Mouse (Mus musculus): ENCODE results near the gene BC049715. TPM values are rescaled to one million over a fixed set of nuclear protein-coding genes. Genes with fewer than 3 reads are reported as not detected.

The BC049715 gene
- polyA plus RNA-seq, 1 experiment from 2014 or later = 0.59 TPM

DNA sequence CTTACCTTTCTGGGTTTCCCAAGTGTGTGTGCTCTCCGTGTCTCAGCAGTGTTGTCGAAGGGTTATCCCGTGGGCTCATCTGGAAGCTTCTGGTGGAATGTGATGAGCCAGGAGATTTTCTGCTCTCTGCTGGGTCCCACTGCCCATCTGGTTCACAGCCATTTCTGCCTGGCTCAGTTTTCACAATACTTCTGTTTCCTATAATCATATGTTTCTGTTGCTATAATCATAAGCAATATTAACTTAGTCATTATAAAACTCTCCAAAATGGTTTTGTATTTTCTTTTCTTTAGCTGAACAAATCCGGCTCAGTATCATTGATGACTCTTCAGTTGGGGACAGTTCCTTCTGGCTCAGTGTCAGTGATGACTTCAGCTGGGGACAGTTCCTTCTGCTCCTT lies 7.9 kb downstream of the BC049715 start, which contains the start of gene Smco3:
Smco3 (minus strand) TSS at position 101 of the 400 bp plus-strand sequence.
- Histone ChIP-seq H3K9ac (ENCODE audit: low read depth, low read length) (no peak within 1 kb of the TSS), H3K4me1 (ENCODE audit: control insufficient read depth, low read depth, low read length) (peaks cover 2% of the 10 kb centered on the region), H3K27ac (ENCODE audit: low read length) (no peak within 1 kb of the TSS), H3K4me2 (ENCODE audit: low read depth, low read length) (no peak within 1 kb of the TSS), H3K27me3 (ENCODE audit: control insufficient read depth, insufficient read depth, low read depth, low read length) (no peaks in the 10 kb centered on the region), H3K4me3 (ENCODE audit: low read depth, low read length) (no peak within 1 kb of the TSS), H3K36me3 (ENCODE audit: control insufficient read depth, insufficient read depth) (no peaks in the 10 kb centered on the region), H3K9me3 (replicated peaks; ENCODE audit: control insufficient read depth, low read length) (no peaks in the 10 kb centered on the region)
- ATAC-seq (ENCODE audit: low read depth) = no peak
- 62% methylated on average over 4 of the region's 4 CpGs for WGBS (ENCODE audit: insufficient replicate concordance)

- H3K4me2 ChIP-seq (ENCODE audit: low read depth, low read length) = no peak overlapping the region
- WGBS (ENCODE audit: insufficient replicate concordance) = 71% methylated on average over 3 of the region's 3 CpGs
Measured at GRCm38 (mm10) chr6:136837323-136837722, 9.9 kb downstream of the BC049715 start.

DNA sequence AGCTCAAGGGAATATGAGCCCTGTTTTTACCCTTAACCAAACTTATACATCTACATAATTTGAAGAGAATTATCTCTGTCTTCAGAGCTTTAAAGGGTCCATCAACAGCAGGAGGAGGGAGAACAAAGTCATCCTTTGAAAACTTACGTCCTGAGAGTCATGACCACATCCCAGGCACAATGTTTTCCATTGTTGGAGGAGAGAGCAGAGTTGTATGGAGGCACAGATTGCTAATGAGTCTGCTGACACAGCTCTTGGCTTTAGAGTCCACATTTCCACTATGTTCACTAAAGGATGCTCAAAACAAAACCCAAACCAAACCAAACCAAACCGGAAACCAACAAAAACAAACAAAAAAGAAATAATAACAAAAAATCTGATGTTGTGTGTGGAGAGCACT lies 17.5 kb downstream of the BC049715 start:
- Histone ChIP-seq H3K9me3 (replicated peaks; ENCODE audit: control insufficient read depth, low read length) (no peaks in the 10 kb centered on the region), H3K9ac (ENCODE audit: low read depth, low read length) (no peak overlapping the region), H3K36me3 (ENCODE audit: control insufficient read depth, insufficient read depth) (peaks cover 25% of the 10 kb centered on the region), H3K4me2 (ENCODE audit: low read depth, low read length) (no peak overlapping the region), H3K4me3 (ENCODE audit: low read depth, low read length) (no peak overlapping the region), H3K27ac (ENCODE audit: low read length) (no peak overlapping the region), H3K4me1 (ENCODE audit: control insufficient read depth, low read depth, low read length) (peaks cover 22% of the 10 kb centered on the region), H3K27me3 (ENCODE audit: control insufficient read depth, insufficient read depth, low read depth, low read length) (no peaks in the 10 kb centered on the region)
- ATAC-seq (ENCODE audit: low read depth) = no peak
- WGBS (ENCODE audit: insufficient replicate concordance) = 75% methylated on average over 2 of the region's 2 CpGs

More at GRCm38 (mm10) chr6:136837323-136837722, 9.9 kb downstream of the BC049715 start:
- no peak overlapping the region for H3K27ac ChIP-seq (ENCODE audit: low read length)
- no peak overlapping the region for H3K4me3 ChIP-seq (ENCODE audit: low read depth, low read length)
- H3K4me1 ChIP-seq (ENCODE audit: control insufficient read depth, low read depth, low read length) = peaks cover 2% of the 10 kb centered on the region
- ATAC-seq (ENCODE audit: low read depth) = no peak
- no peaks in the 10 kb centered on the region for H3K9me3 ChIP-seq (replicated peaks; ENCODE audit: control insufficient read depth, low read length)
- no peaks in the 10 kb centered on the region for H3K36me3 ChIP-seq (ENCODE audit: control insufficient read depth, insufficient read depth)
- no peak overlapping the region for H3K9ac ChIP-seq (ENCODE audit: low read depth, low read length)
- no peaks in the 10 kb centered on the region for H3K27me3 ChIP-seq (ENCODE audit: control insufficient read depth, insufficient read depth, low read depth, low read length)

DNA sequence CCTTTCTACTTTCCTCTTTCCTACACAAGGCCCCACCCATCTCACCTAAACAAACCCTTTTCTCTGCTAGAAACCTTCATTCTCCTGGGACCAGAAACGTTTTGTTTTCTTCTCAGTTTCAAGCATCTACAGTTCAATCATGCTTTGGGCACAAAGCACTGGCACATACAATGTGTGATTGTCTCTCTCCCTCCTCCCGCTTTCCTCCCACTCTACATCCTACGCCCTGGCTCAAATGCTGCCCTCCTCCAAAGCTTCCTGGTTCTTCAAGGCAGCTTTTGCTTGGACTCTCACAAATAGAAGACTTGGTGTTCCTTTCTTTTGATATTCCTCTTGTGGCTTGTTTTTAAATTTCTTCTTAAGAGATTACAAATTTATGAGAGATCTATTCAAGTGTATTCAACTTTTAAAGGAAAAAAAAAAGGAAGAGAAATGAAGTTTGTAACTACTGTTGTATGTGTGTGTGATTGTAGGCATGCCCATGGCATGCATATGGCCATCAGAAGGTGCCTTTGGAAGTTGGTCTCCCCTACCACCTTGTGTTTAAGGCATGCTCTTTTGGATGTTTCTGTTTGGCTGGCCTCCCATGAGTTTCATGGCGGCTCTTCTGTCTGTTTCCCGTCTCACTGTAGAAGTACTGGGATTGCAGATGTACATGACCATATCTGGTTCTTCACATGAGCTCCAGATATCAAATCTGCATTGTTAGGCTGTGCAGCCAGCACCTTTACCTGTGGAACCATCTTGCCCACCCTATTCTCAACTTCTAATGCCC lies 18.5 kb downstream of the BC049715 start:
- ATAC-seq (ENCODE audit: low read depth) = no peak
- Histone ChIP-seq H3K9me3 (replicated peaks; ENCODE audit: control insufficient read depth, low read length) (no peaks in the 10 kb centered on the region), H3K27ac (ENCODE audit: low read length) (no peak overlapping the region), H3K36me3 (ENCODE audit: control insufficient read depth, insufficient read depth) (peaks cover 31% of the 10 kb centered on the region), H3K9ac (ENCODE audit: low read depth, low read length) (no peak overlapping the region), H3K27me3 (ENCODE audit: control insufficient read depth, insufficient read depth, low read depth, low read length) (no peaks in the 10 kb centered on the region), H3K4me1 (ENCODE audit: control insufficient read depth, low read depth, low read length) (peaks cover 31% of the 10 kb centered on the region), H3K4me3 (ENCODE audit: low read depth, low read length) (no peak overlapping the region), H3K4me2 (ENCODE audit: low read depth, low read length) (no peak overlapping the region)
- WGBS (ENCODE audit: insufficient replicate concordance) = 78% methylated on average over 5 of the region's 5 CpGs

GRCm38 (mm10) chr6:136847267-136847666 lies 19.8 kb downstream of the BC049715 start:
- no peak for ATAC-seq (ENCODE audit: low read depth)
- Histone ChIP-seq H3K4me2 (ENCODE audit: low read depth, low read length) (0 out of 2 replicates have a peak overlapping the region, but pooled peaks have one; percentile 18), H3K9me3 (replicated peaks; ENCODE audit: control insufficient read depth, low read length) (no peaks in the 10 kb centered on the region), H3K4me3 (ENCODE audit: low read depth, low read length) (no peak overlapping the region), H3K27me3 (ENCODE audit: control insufficient read depth, insufficient read depth, low read depth, low read length) (no peaks in the 10 kb centered on the region), H3K4me1 (ENCODE audit: control insufficient read depth, low read depth, low read length) (peaks cover 32% of the 10 kb centered on the region), H3K36me3 (ENCODE audit: control insufficient read depth, insufficient read depth) (peaks cover 39% of the 10 kb centered on the region), H3K9ac (ENCODE audit: low read depth, low read length) (no peak overlapping the region), H3K27ac (ENCODE audit: low read length) (no peak overlapping the region)
- 91% methylated on average over 3 of the region's 3 CpGs for WGBS (ENCODE audit: insufficient replicate concordance)

GRCm38 (mm10) chr6:136847790-136848189 lies 20.4 kb downstream of the BC049715 start:
- 8% methylated on average over 2 of the region's 2 CpGs for WGBS (ENCODE audit: insufficient replicate concordance)
- Histone ChIP-seq H3K27me3 (ENCODE audit: control insufficient read depth, insufficient read depth, low read depth, low read length) (no peaks in the 10 kb centered on the region), H3K9ac (ENCODE audit: low read depth, low read length) (peak overlapping the region; percentile 15), H3K4me2 (ENCODE audit: low read depth, low read length) (peak overlapping the region; percentile 18), H3K4me3 (ENCODE audit: low read depth, low read length) (peak overlapping the region; percentile 9; the same call in 1 of the 2 replicates), H3K9me3 (replicated peaks; ENCODE audit: control insufficient read depth, low read length) (no peaks in the 10 kb centered on the region), H3K27ac (ENCODE audit: low read length) (peak overlapping the region; percentile 76), H3K4me1 (ENCODE audit: control insufficient read depth, low read depth, low read length) (peaks cover 37% of the 10 kb centered on the region), H3K36me3 (ENCODE audit: control insufficient read depth, insufficient read depth) (peaks cover 43% of the 10 kb centered on the region)
- ATAC-seq (ENCODE audit: low read depth) = peak; percentile 76

GRCm38 (mm10) chr6:136848399-136848798 lies 21.0 kb downstream of the BC049715 start:
- Histone ChIP-seq H3K27ac (ENCODE audit: low read length) (peak overlapping the region; percentile 76), H3K9me3 (replicated peaks; ENCODE audit: control insufficient read depth, low read length) (no peaks in the 10 kb centered on the region), H3K4me3 (ENCODE audit: low read depth, low read length) (peak overlapping the region; percentile 11), H3K27me3 (ENCODE audit: control insufficient read depth, insufficient read depth, low read depth, low read length) (no peaks in the 10 kb centered on the region), H3K4me1 (ENCODE audit: control insufficient read depth, low read depth, low read length) (peaks cover 40% of the 10 kb centered on the region), H3K9ac (ENCODE audit: low read depth, low read length) (0 out of 2 replicates have a peak overlapping the region, but pooled peaks have one; percentile 4), H3K4me2 (ENCODE audit: low read depth, low read length) (peak overlapping the region; percentile 18), H3K36me3 (ENCODE audit: control insufficient read depth, insufficient read depth) (peaks cover 45% of the 10 kb centered on the region)
- ATAC-seq (ENCODE audit: low read depth) = peak; percentile 62
- 30% methylated on average over 8 of the region's 8 CpGs for WGBS (ENCODE audit: insufficient replicate concordance)

GRCm38 (mm10) chr6:136848971-136849370 lies 21.5 kb downstream of the BC049715 start:
- H3K9me3 ChIP-seq (replicated peaks; ENCODE audit: control insufficient read depth, low read length) = no peaks in the 10 kb centered on the region
- H3K4me2 ChIP-seq (ENCODE audit: low read depth, low read length) = peak overlapping the region; percentile 18
- H3K36me3 ChIP-seq (ENCODE audit: control insufficient read depth, insufficient read depth) = peaks cover 50% of the 10 kb centered on the region
- ATAC-seq (ENCODE audit: low read depth) = no peak
- H3K4me1 ChIP-seq (ENCODE audit: control insufficient read depth, low read depth, low read length) = peaks cover 44% of the 10 kb centered on the region
- H3K9ac ChIP-seq (ENCODE audit: low read depth, low read length) = no peak overlapping the region
- H3K27me3 ChIP-seq (ENCODE audit: control insufficient read depth, insufficient read depth, low read depth, low read length) = no peaks in the 10 kb centered on the region
- H3K4me3 ChIP-seq (ENCODE audit: low read depth, low read length) = peak overlapping the region; percentile 11
- WGBS (ENCODE audit: insufficient replicate concordance) = 76% methylated on average over 5 of the region's 5 CpGs
- peak overlapping the region; percentile 76 for H3K27ac ChIP-seq (ENCODE audit: low read length)

GRCm38 (mm10) chr6:136850267-136850666 lies 22.8 kb downstream of the BC049715 start:
- no peak overlapping the region for H3K9ac ChIP-seq (ENCODE audit: low read depth, low read length)
- H3K36me3 ChIP-seq (ENCODE audit: control insufficient read depth, insufficient read depth) = peaks cover 56% of the 10 kb centered on the region
- no peak overlapping the region for H3K4me2 ChIP-seq (ENCODE audit: low read depth, low read length)

More at GRCm38 (mm10) chr6:136850267-136850666, 22.8 kb downstream of the BC049715 start:
- Histone ChIP-seq H3K4me3 (ENCODE audit: low read depth, low read length) (no peak overlapping the region), H3K9me3 (replicated peaks; ENCODE audit: control insufficient read depth, low read length) (no peaks in the 10 kb centered on the region), H3K4me1 (ENCODE audit: control insufficient read depth, low read depth, low read length) (peaks cover 54% of the 10 kb centered on the region), H3K27me3 (ENCODE audit: control insufficient read depth, insufficient read depth, low read depth, low read length) (no peaks in the 10 kb centered on the region), H3K27ac (ENCODE audit: low read length) (0 out of 2 replicates have a peak overlapping the region, but pooled peaks have one; percentile 32)
- no peak for ATAC-seq (ENCODE audit: low read depth)
- WGBS (ENCODE audit: insufficient replicate concordance) = 61% methylated on average over 6 of the region's 6 CpGs

Data from liver, embryonic 16.5 days (tissue).